Mouse (Mus musculus): ENCODE measurements around the gene Mdga2. TPM values are rescaled to one million over a fixed set of nuclear protein-coding genes. Genes with fewer than 3 reads are reported as not detected.

Mdga2 gene
- polyA plus RNA-seq, 1 experiment from 2014 or later = 0.24 TPM

DNA sequence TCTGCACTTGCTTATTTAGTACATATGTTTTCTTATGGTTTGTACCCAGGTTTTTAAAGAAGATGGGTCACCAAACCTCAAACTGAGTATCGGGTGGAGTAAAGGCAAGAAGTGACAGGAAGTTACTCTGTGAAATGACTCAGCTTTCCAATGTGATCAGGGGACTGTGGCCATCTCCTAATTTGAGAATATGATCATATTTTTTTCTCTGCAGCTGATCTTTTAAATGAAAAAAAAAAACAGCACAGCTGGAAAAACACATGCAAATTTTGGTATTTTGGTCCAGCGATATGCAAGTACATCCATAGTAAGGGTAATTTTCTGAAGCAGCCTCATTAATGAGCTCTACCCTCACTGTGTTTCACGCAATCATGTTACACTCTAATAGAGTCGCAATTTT is 212.0 kb downstream of the Mdga2 start:
- 90% methylated on average over 4 of the region's 4 CpGs for WGBS
- Histone ChIP-seq H3K9me3 (ENCODE audit: control insufficient read depth, low read length) (no peaks in the 10 kb centered on the region), H3K36me3 (ENCODE audit: control insufficient read depth, insufficient read depth, low read length) (no peaks in the 10 kb centered on the region), H3K27ac (ENCODE audit: low read length) (no peak overlapping the region), H3K9ac (ENCODE audit: low read length) (no peak overlapping the region), H3K4me2 (ENCODE audit: low read depth, low read length) (no peak overlapping the region), H3K4me1 (replicated peaks; ENCODE audit: control insufficient read depth, insufficient read depth, low read length) (no peaks in the 10 kb centered on the region), H3K4me3 (ENCODE audit: low read length) (no peak overlapping the region), H3K27me3 (ENCODE audit: control insufficient read depth, insufficient read depth, low read depth, low read length) (no peaks in the 10 kb centered on the region)
- ATAC-seq (ENCODE audit: low read depth) = no peak

GRCm38 (mm10) chr12:67009191-67009590 is 213.2 kb downstream of the Mdga2 start:
- Histone ChIP-seq H3K4me3 (ENCODE audit: low read length) (no peak overlapping the region), H3K4me2 (ENCODE audit: low read depth, low read length) (no peak overlapping the region), H3K9me3 (ENCODE audit: control insufficient read depth, low read length) (no peaks in the 10 kb centered on the region), H3K27ac (ENCODE audit: low read length) (no peak overlapping the region), H3K4me1 (replicated peaks; ENCODE audit: control insufficient read depth, insufficient read depth, low read length) (no peaks in the 10 kb centered on the region), H3K27me3 (ENCODE audit: control insufficient read depth, insufficient read depth, low read depth, low read length) (no peaks in the 10 kb centered on the region), H3K9ac (ENCODE audit: low read length) (no peak overlapping the region), H3K36me3 (ENCODE audit: control insufficient read depth, insufficient read depth, low read length) (no peaks in the 10 kb centered on the region)
- ATAC-seq (ENCODE audit: low read depth) = no peak
- WGBS = 73% methylated on average over 3 of the region's 3 CpGs

GRCm38 (mm10) chr12:66954129-66954528 is 268.2 kb downstream of the Mdga2 start:
- Histone ChIP-seq H3K36me3 (ENCODE audit: control insufficient read depth, insufficient read depth, low read length) (no peaks in the 10 kb centered on the region), H3K4me3 (ENCODE audit: low read length) (no peak overlapping the region), H3K27me3 (ENCODE audit: control insufficient read depth, insufficient read depth, low read depth, low read length) (no peaks in the 10 kb centered on the region), H3K4me2 (ENCODE audit: low read depth, low read length) (no peak overlapping the region), H3K4me1 (replicated peaks; ENCODE audit: control insufficient read depth, insufficient read depth, low read length) (no peaks in the 10 kb centered on the region), H3K9me3 (ENCODE audit: control insufficient read depth, low read length) (no peaks in the 10 kb centered on the region), H3K9ac (ENCODE audit: low read length) (no peak overlapping the region), H3K27ac (ENCODE audit: low read length) (no peak overlapping the region)
- 55% methylated on average over 3 of the region's 3 CpGs for WGBS
- ATAC-seq (ENCODE audit: low read depth) = no peak

DNA sequence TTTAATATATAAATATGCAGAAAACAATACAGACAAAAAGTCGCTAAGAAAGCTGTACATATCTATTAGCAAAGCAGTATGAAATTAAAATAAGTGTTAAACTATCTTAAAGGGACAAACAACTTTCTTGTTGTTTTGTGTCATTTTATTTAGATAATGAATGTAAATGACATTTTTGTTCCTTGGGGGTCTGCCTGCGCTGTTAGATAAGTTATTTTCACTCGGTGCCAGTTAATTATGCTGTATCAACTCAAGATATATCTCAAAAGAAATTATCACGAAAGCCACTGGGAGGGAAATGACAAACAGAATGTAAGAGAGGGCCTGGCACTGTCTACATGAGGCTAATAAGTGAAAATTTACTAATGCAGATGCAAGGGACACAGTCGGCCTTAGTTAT is 306.6 kb downstream of the Mdga2 start:
- H3K4me2 ChIP-seq (ENCODE audit: low read depth, low read length) = no peak overlapping the region
- no peaks in the 10 kb centered on the region for H3K4me1 ChIP-seq (replicated peaks; ENCODE audit: control insufficient read depth, insufficient read depth, low read length)
- no peak overlapping the region for H3K9ac ChIP-seq (ENCODE audit: low read length)
- H3K36me3 ChIP-seq (ENCODE audit: control insufficient read depth, insufficient read depth, low read length) = no peaks in the 10 kb centered on the region
- no peaks in the 10 kb centered on the region for H3K27me3 ChIP-seq (ENCODE audit: control insufficient read depth, insufficient read depth, low read depth, low read length)
- ATAC-seq (ENCODE audit: low read depth) = no peak
- 82% methylated on average over 5 of the region's 5 CpGs for WGBS
- no peak overlapping the region for H3K27ac ChIP-seq (ENCODE audit: low read length)
- no peak overlapping the region for H3K4me3 ChIP-seq (ENCODE audit: low read length)
- H3K9me3 ChIP-seq (ENCODE audit: control insufficient read depth, low read length) = no peaks in the 10 kb centered on the region

- Histone ChIP-seq H3K36me3 (ENCODE audit: control insufficient read depth, insufficient read depth, low read length) (no peaks in the 10 kb centered on the region), H3K9me3 (ENCODE audit: control insufficient read depth, low read length) (no peaks in the 10 kb centered on the region), H3K4me3 (ENCODE audit: low read length) (no peak overlapping the region), H3K4me1 (replicated peaks; ENCODE audit: control insufficient read depth, insufficient read depth, low read length) (no peaks in the 10 kb centered on the region), H3K27ac (ENCODE audit: low read length) (no peak overlapping the region), H3K9ac (ENCODE audit: low read length) (no peak overlapping the region), H3K4me2 (ENCODE audit: low read depth, low read length) (no peak overlapping the region), H3K27me3 (ENCODE audit: control insufficient read depth, insufficient read depth, low read depth, low read length) (no peaks in the 10 kb centered on the region)
- WGBS = 82% methylated on average over 4 of the region's 4 CpGs
- no peak for ATAC-seq (ENCODE audit: low read depth)
These were observed 323.0 kb downstream of the Mdga2 start for GRCm38 (mm10) chr12:66899366-66899765.

DNA sequence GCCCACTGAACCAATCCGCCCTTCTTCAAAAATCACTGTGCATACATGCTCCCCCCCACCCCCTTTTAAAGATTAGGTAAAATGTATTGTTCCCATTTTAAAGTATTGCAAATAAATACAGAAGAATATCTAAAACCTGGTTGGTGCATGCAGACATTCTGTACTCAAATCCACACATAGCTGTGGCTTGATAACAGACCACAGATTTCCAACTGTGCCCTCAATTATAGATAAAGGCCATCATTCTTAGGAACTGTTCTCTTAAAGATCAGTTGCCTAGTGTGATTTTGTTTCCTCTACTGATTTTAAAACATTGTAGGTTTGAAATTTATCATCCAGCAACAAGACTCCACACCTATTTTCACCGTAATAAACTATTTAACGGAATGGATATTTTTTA is 325.6 kb downstream of the Mdga2 start:
- Histone ChIP-seq H3K27me3 (ENCODE audit: control insufficient read depth, insufficient read depth, low read depth, low read length) (no peaks in the 10 kb centered on the region), H3K27ac (ENCODE audit: low read length) (no peak overlapping the region), H3K4me2 (ENCODE audit: low read depth, low read length) (no peak overlapping the region), H3K9me3 (ENCODE audit: control insufficient read depth, low read length) (no peaks in the 10 kb centered on the region), H3K4me1 (replicated peaks; ENCODE audit: control insufficient read depth, insufficient read depth, low read length) (no peaks in the 10 kb centered on the region), H3K9ac (ENCODE audit: low read length) (no peak overlapping the region), H3K36me3 (ENCODE audit: control insufficient read depth, insufficient read depth, low read length) (no peaks in the 10 kb centered on the region), H3K4me3 (ENCODE audit: low read length) (no peak overlapping the region)
- ATAC-seq (ENCODE audit: low read depth) = no peak
- 88% methylated on average over 3 of the region's 3 CpGs for WGBS

DNA sequence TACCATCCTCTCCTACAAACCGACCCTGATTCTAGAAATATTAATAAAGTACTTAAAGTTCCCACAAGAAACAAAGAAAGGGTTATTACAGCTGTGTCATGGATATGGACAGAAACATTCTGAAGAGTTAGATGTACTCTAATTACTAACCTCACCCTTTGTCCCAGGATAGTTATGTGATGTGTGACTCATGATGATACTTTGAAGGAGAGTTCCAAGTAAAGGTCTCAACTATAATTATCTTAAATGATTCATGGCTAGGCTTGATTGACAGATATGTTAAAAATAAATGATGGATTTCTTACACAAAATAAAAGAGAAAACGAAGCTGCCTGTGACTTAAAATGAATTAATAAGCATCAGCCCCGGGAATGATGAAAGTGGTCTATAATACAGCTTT is 332.1 kb downstream of the Mdga2 start:
- H3K9me3 ChIP-seq (ENCODE audit: control insufficient read depth, low read length) = no peaks in the 10 kb centered on the region
- no peak for ATAC-seq (ENCODE audit: low read depth)
- H3K4me2 ChIP-seq (ENCODE audit: low read depth, low read length) = no peak overlapping the region
- no peaks in the 10 kb centered on the region for H3K36me3 ChIP-seq (ENCODE audit: control insufficient read depth, insufficient read depth, low read length)
- no peaks in the 10 kb centered on the region for H3K27me3 ChIP-seq (ENCODE audit: control insufficient read depth, insufficient read depth, low read depth, low read length)
- no peaks in the 10 kb centered on the region for H3K4me1 ChIP-seq (replicated peaks; ENCODE audit: control insufficient read depth, insufficient read depth, low read length)
- no peak overlapping the region for H3K9ac ChIP-seq (ENCODE audit: low read length)
- 80% methylated on average over 3 of the region's 3 CpGs for WGBS
- no peak overlapping the region for H3K4me3 ChIP-seq (ENCODE audit: low read length)
- H3K27ac ChIP-seq (ENCODE audit: low read length) = no peak overlapping the region

GRCm38 (mm10) chr12:66889276-66889675 is 333.1 kb downstream of the Mdga2 start:
- WGBS = 73% methylated on average over 3 of the region's 3 CpGs
- no peak for ATAC-seq (ENCODE audit: low read depth)
- H3K27me3 ChIP-seq (ENCODE audit: control insufficient read depth, insufficient read depth, low read depth, low read length) = no peaks in the 10 kb centered on the region
- H3K36me3 ChIP-seq (ENCODE audit: control insufficient read depth, insufficient read depth, low read length) = no peaks in the 10 kb centered on the region
- no peak overlapping the region for H3K4me3 ChIP-seq (ENCODE audit: low read length)
- H3K9ac ChIP-seq (ENCODE audit: low read length) = no peak overlapping the region
- H3K4me1 ChIP-seq (replicated peaks; ENCODE audit: control insufficient read depth, insufficient read depth, low read length) = no peaks in the 10 kb centered on the region
- H3K27ac ChIP-seq (ENCODE audit: low read length) = no peak overlapping the region
- H3K4me2 ChIP-seq (ENCODE audit: low read depth, low read length) = no peak overlapping the region
- no peaks in the 10 kb centered on the region for H3K9me3 ChIP-seq (ENCODE audit: control insufficient read depth, low read length)

- 72% methylated on average over 1 of the region's 1 CpGs for WGBS
- Histone ChIP-seq H3K36me3 (ENCODE audit: control insufficient read depth, insufficient read depth, low read length) (no peaks in the 10 kb centered on the region), H3K9me3 (ENCODE audit: control insufficient read depth, low read length) (no peaks in the 10 kb centered on the region), H3K9ac (ENCODE audit: low read length) (no peak overlapping the region), H3K4me2 (ENCODE audit: low read depth, low read length) (no peak overlapping the region), H3K27ac (ENCODE audit: low read length) (no peak overlapping the region), H3K4me1 (replicated peaks; ENCODE audit: control insufficient read depth, insufficient read depth, low read length) (no peaks in the 10 kb centered on the region), H3K4me3 (ENCODE audit: low read length) (no peak overlapping the region), H3K27me3 (ENCODE audit: control insufficient read depth, insufficient read depth, low read depth, low read length) (no peaks in the 10 kb centered on the region)
- no peak for ATAC-seq (ENCODE audit: low read depth)
These were observed 333.7 kb downstream of the Mdga2 start for GRCm38 (mm10) chr12:66888636-66889035.

GRCm38 (mm10) chr12:66866199-66866598 is 356.1 kb downstream of the Mdga2 start:
- Histone ChIP-seq H3K27me3 (ENCODE audit: control insufficient read depth, insufficient read depth, low read depth, low read length) (no peaks in the 10 kb centered on the region), H3K4me2 (ENCODE audit: low read depth, low read length) (no peak overlapping the region), H3K36me3 (ENCODE audit: control insufficient read depth, insufficient read depth, low read length) (no peaks in the 10 kb centered on the region), H3K9ac (ENCODE audit: low read length) (no peak overlapping the region), H3K27ac (ENCODE audit: low read length) (no peak overlapping the region), H3K9me3 (ENCODE audit: control insufficient read depth, low read length) (no peaks in the 10 kb centered on the region), H3K4me1 (replicated peaks; ENCODE audit: control insufficient read depth, insufficient read depth, low read length) (no peaks in the 10 kb centered on the region), H3K4me3 (ENCODE audit: low read length) (no peak overlapping the region)
- ATAC-seq (ENCODE audit: low read depth) = no peak
- WGBS = 77% methylated on average over 3 of the region's 3 CpGs
